Mouse (Mus musculus) small intestine, adult 2 months (tissue): Measurements from ENCODE around the gene Pik3r2. TPM values are rescaled to one million over a fixed set of nuclear protein-coding genes. Genes with fewer than 3 reads are reported as not detected.

Experiments
- H3K27ac ChIP-seq: fragments of 200-500 bp; 2 replicates; pipeline ENCODE4 v1.5.1; 2012; ENCODE audit warnings: low read depth, low read length, control low read depth, inconsistent platforms; ENCODE audit not compliant: insufficient read depth
- H3K27me3 ChIP-seq: fragments of 200-500 bp; 2 replicates; pipeline ENCODE4 v1.6.1; 2012; ENCODE audit warnings: mild to moderate bottlenecking, moderate library complexity, low read length, inconsistent platforms; ENCODE audit not compliant: control insufficient read depth, insufficient read depth
- H3K36me3 ChIP-seq: fragments of 200-500 bp; 2 replicates; pipeline ENCODE4 v1.6.1; 2012; ENCODE audit warnings: mild to moderate bottlenecking, low read length, control low read depth, inconsistent platforms; ENCODE audit not compliant: control insufficient read depth, insufficient read depth
- H3K4me1 ChIP-seq: fragments of 200-500 bp; 2 replicates; pipeline ENCODE4 v1.6.1; 2012; ENCODE audit warnings: low read length, inconsistent platforms, mixed read lengths; ENCODE audit not compliant: control insufficient read depth, insufficient read depth, insufficient read length
- H3K4me3 ChIP-seq: fragments of 200-500 bp; 2 replicates; pipeline ENCODE4 v1.5.1; 2012; ENCODE audit warnings: low read depth, mild to moderate bottlenecking, control low read depth, inconsistent platforms, low read length, moderate library complexity
- CTCF ChIP-seq: fragments of 200-500 bp; IDR thresholded peaks from 2 replicates; pipeline ENCODE4 v1.5.1; 2012; ENCODE audit warnings: low read depth, mild to moderate bottlenecking, control low read depth, inconsistent platforms, low read length, moderate library complexity, mixed read lengths; ENCODE audit not compliant: insufficient replicate concordance, insufficient read length; ENCODE audit errors: extremely low read depth
- POLR2A ChIP-seq: fragments of 200-500 bp; IDR thresholded peaks from 2 replicates; pipeline ENCODE4 v1.6.1; 2012; ENCODE audit warnings: low read depth, mild to moderate bottlenecking, control low read depth, inconsistent platforms, low read length, moderate library complexity
- WGBS: fragments of 180-500 bp; shearing (Covaris S2); methylation state at CpG from one replicate; pipeline ENCODE4 v1.1.7; 2018; 5-methylcytosine and 5-hydroxymethylcytosine counted together
- polyA plus RNA-seq: library from polyadenylated mRNA; depleted of rRNA; stranded (reverse); fragments of >200 nt; gene quantifications from 2 replicates; pipeline ENCODE4 v1.2.3, GENCODE M21; 2012

The Pik3r2 gene
- polyA plus RNA-seq, 1 experiment, result 414 TPM

DNA sequence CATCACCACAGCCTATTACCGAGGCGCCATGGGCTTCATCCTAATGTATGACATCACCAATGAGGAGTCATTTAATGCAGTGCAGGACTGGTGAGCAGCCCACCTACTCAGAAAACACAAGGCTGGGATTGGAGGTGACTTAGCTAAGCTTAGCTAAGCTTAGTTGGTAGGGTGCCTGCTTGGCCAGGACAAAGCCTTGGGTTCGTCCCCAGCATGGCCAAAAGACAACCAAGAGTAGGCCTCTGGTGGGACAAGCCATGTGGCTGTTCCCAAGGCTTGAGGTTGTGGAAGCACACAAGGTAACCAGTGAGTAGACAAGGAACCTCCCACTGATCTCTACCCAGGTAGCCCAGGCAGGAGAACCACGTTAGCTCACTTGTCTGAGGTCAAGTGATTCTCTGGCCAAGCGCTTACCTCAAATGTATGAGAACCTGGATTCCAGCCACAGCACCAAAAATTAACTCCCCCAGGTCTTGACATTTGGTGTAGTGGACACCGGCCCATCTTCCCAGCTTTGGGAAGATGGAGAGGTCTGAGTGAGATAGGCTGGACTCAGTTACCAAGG is 20.0 kb downstream of the Pik3r2 start:
- TF ChIP-seq POLR2A (no peak), CTCF (no peak)
- Histone ChIP-seq H3K4me3 (no peak overlapping the region), H3K4me1 (peaks cover 22% of the 10 kb centered on the region), H3K36me3 (peaks cover 22% of the 10 kb centered on the region), H3K27ac (no peak overlapping the region), H3K27me3 (no peaks in the 10 kb centered on the region)
- WGBS, result 93% methylated on average over 6 of the region's 6 CpGs

DNA sequence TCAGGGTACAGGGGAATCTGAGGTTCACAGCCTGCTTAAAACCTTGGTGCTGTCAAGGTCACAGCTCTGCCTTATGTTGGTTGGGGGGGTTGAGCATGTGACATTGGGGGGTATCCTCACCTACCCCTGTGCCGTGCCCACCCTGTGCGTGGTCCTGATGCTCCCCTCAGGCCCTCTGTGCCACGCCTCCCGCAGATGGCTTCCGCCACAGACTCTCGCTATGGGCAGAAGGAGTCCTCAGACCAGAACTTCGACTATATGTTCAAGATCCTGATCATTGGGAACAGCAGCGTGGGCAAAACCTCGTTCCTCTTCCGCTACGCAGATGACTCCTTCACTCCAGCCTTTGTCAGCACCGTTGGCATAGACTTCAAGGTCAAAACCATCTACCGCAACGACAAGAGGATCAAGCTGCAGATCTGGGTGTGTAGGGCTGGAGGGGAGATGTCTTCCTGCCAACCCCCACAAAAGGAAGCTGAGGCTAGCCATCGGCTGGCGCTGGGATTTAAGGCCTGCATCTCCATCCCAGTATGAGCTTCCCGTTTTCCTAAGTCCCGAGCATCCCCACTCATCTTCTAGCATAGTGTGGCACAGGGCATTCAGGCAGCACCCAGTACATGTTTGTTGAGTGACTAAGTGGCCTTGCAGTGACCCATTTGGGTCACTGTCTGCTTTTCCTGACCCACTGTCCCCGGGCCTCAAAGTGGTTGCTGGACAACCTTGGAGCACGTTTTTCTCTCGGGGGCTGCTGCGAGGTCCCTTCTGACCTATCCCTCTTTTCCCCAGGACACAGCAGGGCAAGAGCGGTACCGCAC is 20.6 kb downstream of the Pik3r2 start:
- Histone ChIP-seq H3K36me3 (peaks cover 22% of the 10 kb centered on the region), H3K4me3 (peak overlapping the region; percentile 78), H3K27me3 (no peaks in the 10 kb centered on the region), H3K4me1 (peaks cover 19% of the 10 kb centered on the region), H3K27ac (no peak overlapping the region)
- TF ChIP-seq POLR2A (no peak), CTCF (no peak)
- 85% methylated on average over 24 of the region's 24 CpGs for WGBS

- TF ChIP-seq POLR2A, result no peak; the same call in 1 of the 2 replicates
- no peak for TF ChIP-seq CTCF
- peaks cover 22% of the 10 kb centered on the region for H3K36me3 ChIP-seq
- 7% methylated on average over 50 of the region's 50 CpGs for WGBS
- peak overlapping the region; percentile 78 for H3K4me3 ChIP-seq
- no peaks in the 10 kb centered on the region for H3K27me3 ChIP-seq
- H3K4me1 ChIP-seq, result peaks cover 17% of the 10 kb centered on the region
- peak overlapping the region; percentile 33 for H3K27ac ChIP-seq
Observed at GRCm38 (mm10) chr8:70754871-70755660, 21.4 kb downstream of the Pik3r2 start.

- Histone ChIP-seq H3K27me3 (no peaks in the 10 kb centered on the region), H3K27ac (peak within 1 kb of the TSS; percentile 81), H3K4me3 (peak within 1 kb of the TSS; percentile 78), H3K4me1 (peaks cover 12% of the 10 kb centered on the region), H3K36me3 (peaks cover 22% of the 10 kb centered on the region)
- 8% methylated on average over 37 of the region's 37 CpGs for WGBS
- TF ChIP-seq POLR2A (peak; percentile 61), CTCF (no peak)
Observed at GRCm38 (mm10) chr8:70754043-70754870, 22.3 kb downstream of the Pik3r2 start, which contains the start of gene Rab3a. Gene Rab3a, plus strand, starts transcription at chr8:70754679.

GRCm38 (mm10) chr8:70753151-70753550 is 23.4 kb downstream of the Pik3r2 start:
- peak overlapping the region; percentile 81 for H3K27ac ChIP-seq
- peak overlapping the region; percentile 44 for H3K4me3 ChIP-seq
- TF ChIP-seq POLR2A, result peak; percentile 56; the same call in 1 of the 2 replicates
- TF ChIP-seq CTCF, result 0 out of 2 replicates have a peak, but pooled peaks have one; percentile 3

GRCm38 (mm10) chr8:70752000-70752764 is 24.3 kb downstream of the Pik3r2 start:
- Histone ChIP-seq H3K4me1 (peaks cover 12% of the 10 kb centered on the region), H3K27ac (peak overlapping the region; percentile 81), H3K4me3 (no peak overlapping the region), H3K36me3 (peaks cover 8% of the 10 kb centered on the region; the same call in 1 of the 2 replicates), H3K27me3 (no peaks in the 10 kb centered on the region)
- no peak for TF ChIP-seq POLR2A
- peak; percentile 35; the same call in 1 of the 2 replicates for TF ChIP-seq CTCF
- 16% methylated on average over 11 of the region's 11 CpGs for WGBS

More at GRCm38 (mm10) chr8:70753151-70753550, 23.4 kb downstream of the Pik3r2 start:
- 12% methylated on average over 21 of the region's 21 CpGs for WGBS
- no peaks in the 10 kb centered on the region for H3K27me3 ChIP-seq
- H3K4me1 ChIP-seq, result peaks cover 12% of the 10 kb centered on the region
- H3K36me3 ChIP-seq, result peaks cover 16% of the 10 kb centered on the region
